Mouse (Mus musculus): ENCODE results near the gene Anxa1.

Gene Anxa1

DNA sequence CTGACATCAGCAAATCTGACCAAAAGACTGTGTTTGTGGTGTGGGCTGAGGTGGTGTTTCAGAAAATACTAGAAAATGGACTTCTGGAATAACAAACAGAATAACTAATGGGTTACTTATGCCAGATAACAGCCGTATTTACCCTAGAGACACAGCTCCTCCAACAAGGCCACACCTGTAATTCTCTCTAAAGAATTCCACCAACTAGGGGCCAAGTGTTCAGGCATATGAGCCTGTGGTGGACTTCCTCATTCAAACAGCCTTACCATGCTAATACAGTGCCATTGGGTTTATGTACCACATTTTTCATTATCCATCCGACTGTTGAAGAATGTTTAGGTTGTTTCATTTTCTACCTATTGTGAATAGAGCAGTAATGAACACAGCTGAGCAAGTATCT, 20.6 kb downstream of the Anxa1 start:
- no peak for DNase-seq

- DNase-seq: no peak
These were observed 24.2 kb downstream of the Anxa1 start for GRCm38 (mm10) chr19:20366571-20366970.

DNA sequence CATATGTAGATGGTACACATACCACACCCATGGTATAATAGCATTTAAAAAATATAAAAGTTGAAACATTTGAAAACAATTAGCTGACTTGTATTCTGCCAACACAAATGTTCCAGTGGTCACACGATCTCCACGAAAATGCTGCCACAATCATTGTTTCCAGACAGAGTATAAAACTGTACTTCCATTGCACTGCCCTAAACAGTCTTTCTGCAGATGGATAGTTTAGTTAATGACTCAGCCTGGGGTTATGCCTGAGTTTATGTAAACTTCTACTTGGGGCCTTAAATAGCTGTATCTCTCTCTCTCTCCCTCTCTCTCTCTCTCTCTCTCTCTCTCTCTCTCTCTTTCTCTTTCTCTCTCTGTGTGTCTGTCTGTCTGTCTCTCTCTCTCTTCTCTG, 24.7 kb downstream of the Anxa1 start:
- no peak for DNase-seq

- DNase-seq: no peak
These were observed 25.4 kb downstream of the Anxa1 start for GRCm38 (mm10) chr19:20365364-20365763.

DNA sequence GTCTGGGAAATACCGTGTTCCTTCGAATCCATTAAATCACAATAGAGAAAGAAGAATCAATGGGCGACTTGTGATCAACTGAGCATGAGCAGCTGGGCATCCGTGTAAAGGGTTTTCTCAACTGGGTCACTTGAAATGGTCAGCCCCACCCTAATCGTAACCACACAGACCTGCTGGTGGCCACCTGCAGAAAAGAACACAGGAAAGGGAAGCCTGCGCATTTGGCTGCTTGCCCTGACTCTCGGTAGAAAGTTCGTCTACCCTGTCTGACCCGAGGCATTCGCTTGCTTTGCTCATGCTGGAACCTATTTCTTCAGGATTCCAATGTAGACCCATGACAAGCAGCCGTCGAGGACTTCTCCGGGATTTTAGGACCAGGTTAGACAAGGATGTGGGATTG, 25.8 kb downstream of the Anxa1 start:
- DNase-seq: no peak

GRCm38 (mm10) chr19:20363221-20363620, 27.5 kb downstream of the Anxa1 start:
- DNase-seq: no peak

- DNase-seq: no peak
These were observed 28.7 kb downstream of the Anxa1 start for GRCm38 (mm10) chr19:20361917-20362577.

GRCm38 (mm10) chr19:20358679-20359078, 32.1 kb downstream of the Anxa1 start:
- no peak for DNase-seq

- peak; percentile 6 to 16 for DNase-seq
These were observed 45.3 kb downstream of the Anxa1 start for GRCm38 (mm10) chr19:20345317-20345917.

GRCm38 (mm10) chr19:20344511-20345316, 46.0 kb downstream of the Anxa1 start:
- DNase-seq: no peak

DNA sequence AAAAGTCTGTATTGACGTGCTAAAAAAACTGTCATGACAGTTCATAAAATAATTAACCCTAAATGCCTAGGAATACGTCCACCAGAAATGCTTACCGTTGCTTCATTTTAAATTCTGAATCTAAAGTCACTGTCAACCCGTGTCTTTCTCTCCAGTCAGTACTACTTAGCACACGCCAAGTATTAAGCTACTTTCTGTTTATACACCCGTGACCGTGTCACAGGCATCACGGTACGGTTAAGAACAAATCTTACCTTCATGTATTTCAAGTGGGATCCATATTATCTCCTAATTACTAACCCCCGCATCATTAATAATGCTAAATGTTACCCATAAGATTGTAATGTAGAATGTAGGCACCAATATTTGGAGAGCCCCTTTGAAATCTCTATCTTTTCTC, 46.7 kb downstream of the Anxa1 start:
- DNase-seq: no peak

Measured in thymus, adult 18-20 months (tissue).